Mouse (Mus musculus) limb, embryonic 10.5 days (tissue): ENCODE measurements around the gene Srek1. TPM values are rescaled to one million over a fixed set of nuclear protein-coding genes. Genes with fewer than 3 reads are reported as not detected.

Experiments used
- DNase-seq: peaks from one replicate; pipeline ENCODE4 v3.0.0-alpha.2; 2017; ENCODE audit warnings: low spot score
- H3K27ac ChIP-seq: fragments of 300-500 bp; sonication (generic); 2 replicates; pipeline ENCODE4 v1.5.1; 2016; ENCODE audit warnings: mild to moderate bottlenecking
- H3K27me3 ChIP-seq: fragments of 300-500 bp; sonication (generic); 2 replicates; pipeline ENCODE4 v1.6.1; 2016; ENCODE audit warnings: low read depth, mild to moderate bottlenecking; ENCODE audit not compliant: poor library complexity, severe bottlenecking
- H3K36me3 ChIP-seq: fragments of 300-500 bp; sonication (generic); 2 replicates; pipeline ENCODE4 v1.6.1; 2016; ENCODE audit warnings: mild to moderate bottlenecking, moderate library complexity
- H3K4me1 ChIP-seq: fragments of 300-500 bp; sonication (generic); 2 replicates; pipeline ENCODE4 v1.6.1; 2016
- H3K4me3 ChIP-seq: fragments of 300-500 bp; sonication (generic); 2 replicates; pipeline ENCODE4 v1.5.1; 2016; ENCODE audit warnings: mild to moderate bottlenecking, moderate library complexity
- H3K9me3 ChIP-seq: fragments of 300-500 bp; sonication (generic); replicated peaks from 2 replicates; pipeline ENCODE4 v1.6.1; 2016; ENCODE audit warnings: mild to moderate bottlenecking
- WGBS: fragments of 180-500 bp; shearing (Covaris S2); methylation state at CpG from one replicate; pipeline ENCODE4 v1.1.7; 2016; 5-methylcytosine and 5-hydroxymethylcytosine counted together
- polyA plus RNA-seq: library from polyadenylated mRNA; unstranded; fragments of >200 nt; fragmentation: Nextera tagmentation; extraction: Ambion mirVana; gene quantifications from 2 replicates; pipeline ENCODE4 v1.2.1, GENCODE M21; 2016

The Srek1 gene
- polyA plus RNA-seq, result 84.4 and 91.3 TPM in 2 replicates

DNA sequence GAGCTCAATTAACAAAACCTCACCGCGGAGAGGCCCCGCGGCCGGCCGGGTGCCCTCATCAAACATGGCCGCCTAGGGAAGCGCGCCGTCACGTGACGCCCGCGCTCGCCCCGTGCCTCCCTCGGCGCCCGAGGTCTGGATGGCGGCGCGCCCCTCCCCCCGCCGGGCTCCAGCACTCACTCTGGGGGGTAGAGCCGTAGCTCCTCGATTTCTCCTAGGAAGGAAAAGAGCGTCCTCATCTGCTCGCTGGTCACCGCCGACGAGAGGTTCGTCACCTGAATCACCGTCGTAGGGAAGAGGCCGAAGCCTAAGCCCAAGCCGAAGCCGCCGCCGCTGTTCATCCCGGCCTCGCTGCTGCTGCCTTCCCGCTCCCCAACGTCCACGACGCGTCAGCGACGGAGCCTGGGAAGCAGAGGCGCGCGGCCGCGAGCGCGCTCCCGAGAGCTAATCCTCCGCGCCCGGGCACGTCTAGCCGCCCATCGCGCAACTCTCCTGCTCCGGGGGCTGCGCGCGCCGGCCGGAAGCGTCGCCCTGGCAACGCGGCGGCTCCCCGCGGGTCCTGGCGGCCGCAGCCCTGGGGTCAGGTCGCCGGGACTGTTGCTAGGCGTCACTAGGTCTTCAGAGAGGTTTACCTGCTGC, at the start of gene Srek1:
Srek1 (minus strand) TSS at position 490 of the 639 bp plus-strand sequence.
- under 1% methylated on average over 81 of the region's 81 CpGs for WGBS
- DNase-seq, result peak; percentile 99

DNA sequence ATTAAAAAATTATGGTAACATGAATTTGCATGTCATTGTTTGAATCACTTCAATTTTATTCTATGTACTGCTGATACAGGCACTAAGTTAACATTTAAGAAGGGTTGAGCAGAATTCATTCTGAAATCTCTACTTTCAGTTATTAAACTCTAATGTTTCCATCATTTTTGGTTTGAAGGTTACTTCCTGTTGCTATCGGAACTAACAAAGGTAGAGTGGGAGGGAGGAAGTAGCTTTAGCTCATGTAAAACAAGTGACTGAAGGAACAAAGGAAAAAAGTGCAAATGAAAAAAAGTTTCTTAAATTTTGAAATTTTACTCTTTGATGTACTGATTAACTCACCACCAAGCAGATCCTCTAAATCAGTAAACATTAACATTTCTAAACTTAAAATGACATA, 47.9 kb upstream of the Srek1 start:
- no peaks in the 10 kb centered on the region for H3K27me3 ChIP-seq
- 94% methylated on average over 1 of the region's 1 CpGs for WGBS

More for the DNA sequence above, at the start of gene Srek1:
- Histone ChIP-seq H3K27me3 (no peaks in the 10 kb centered on the region), H3K4me3 (peak within 1 kb of the TSS; percentile 75), H3K36me3 (peaks cover 18% of the 10 kb centered on the region), H3K4me1 (peaks cover 27% of the 10 kb centered on the region), H3K9me3 (no peaks in the 10 kb centered on the region), H3K27ac (peak within 1 kb of the TSS; percentile 99)

DNA sequence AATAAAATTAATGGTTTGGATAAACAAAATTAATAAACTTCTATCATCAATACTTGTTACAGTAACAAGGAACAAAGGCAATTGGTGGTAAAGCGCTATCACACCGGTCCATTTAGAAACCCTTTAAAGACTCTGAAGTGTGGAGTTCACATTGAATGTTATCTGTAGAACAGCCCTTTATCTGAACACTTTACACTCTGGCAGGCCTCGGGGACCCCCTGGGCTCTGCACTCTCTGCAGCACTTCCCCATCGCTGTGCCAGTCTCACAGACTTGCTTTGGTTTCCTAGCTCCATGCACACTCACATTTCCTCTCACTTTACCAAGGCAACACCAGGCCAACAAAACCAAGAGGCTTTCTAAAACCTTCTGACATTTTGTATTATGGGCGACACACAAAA, 45.0 kb upstream of the Srek1 start:
- no peak for DNase-seq
- WGBS, result 89% methylated on average over 5 of the region's 5 CpGs
- H3K36me3 ChIP-seq, result peaks cover 73% of the 10 kb centered on the region

More for the DNA sequence above, 47.9 kb upstream of the Srek1 start:
- Histone ChIP-seq H3K4me1 (no peaks in the 10 kb centered on the region), H3K9me3 (no peaks in the 10 kb centered on the region), H3K27ac (no peak overlapping the region), H3K36me3 (peaks cover 77% of the 10 kb centered on the region), H3K4me3 (no peak overlapping the region)
- no peak for DNase-seq

DNA sequence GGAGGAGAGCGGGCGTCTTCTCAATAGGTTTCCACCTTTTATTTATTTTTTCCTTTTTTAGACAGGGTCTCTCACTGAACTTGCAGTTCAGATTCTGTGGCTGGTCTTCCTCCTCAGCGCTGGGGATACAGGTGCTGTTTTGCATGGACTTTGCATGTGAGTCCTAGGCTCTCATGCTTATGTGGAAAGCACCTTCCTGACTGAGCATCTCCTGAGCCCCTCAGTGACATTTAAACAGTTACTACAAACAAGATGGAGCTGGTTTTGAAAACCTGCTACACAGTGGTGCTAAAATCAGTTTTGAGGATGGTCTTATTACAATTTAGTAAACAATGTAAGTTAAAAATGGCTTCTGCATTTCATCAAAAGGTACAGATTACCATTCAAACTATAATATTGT, 43.5 kb upstream of the Srek1 start:
- DNase-seq, result no peak
- H3K4me1 ChIP-seq, result no peaks in the 10 kb centered on the region
- H3K4me3 ChIP-seq, result no peak overlapping the region
- peaks cover 60% of the 10 kb centered on the region for H3K36me3 ChIP-seq
- no peaks in the 10 kb centered on the region for H3K9me3 ChIP-seq
- no peaks in the 10 kb centered on the region for H3K27me3 ChIP-seq
- WGBS, result 96% methylated on average over 3 of the region's 3 CpGs
- no peak overlapping the region for H3K27ac ChIP-seq

More for the DNA sequence above, 45.0 kb upstream of the Srek1 start:
- Histone ChIP-seq H3K4me3 (no peak overlapping the region), H3K27me3 (no peaks in the 10 kb centered on the region), H3K27ac (no peak overlapping the region), H3K9me3 (no peaks in the 10 kb centered on the region), H3K4me1 (no peaks in the 10 kb centered on the region)

DNA sequence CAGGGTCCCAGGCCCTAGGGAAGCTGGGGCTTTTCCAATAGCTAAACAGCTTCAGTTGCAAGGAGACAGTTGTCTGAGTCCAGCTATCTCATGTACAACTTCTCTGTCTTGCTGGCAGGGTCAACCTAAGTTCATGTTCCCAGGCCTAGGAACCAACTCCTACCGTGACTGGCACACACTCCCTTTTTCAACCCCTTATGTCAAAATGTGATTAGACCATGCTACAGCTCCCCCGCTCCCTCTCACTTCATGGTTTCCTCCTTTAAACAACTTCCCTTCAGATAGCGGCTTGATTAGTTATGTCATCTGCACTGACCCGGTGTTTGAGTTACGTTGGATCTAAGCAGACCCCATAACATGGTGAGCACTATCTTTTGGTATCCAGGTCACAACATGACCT, 33.1 kb upstream of the Srek1 start:
- Histone ChIP-seq H3K27ac (no peak overlapping the region), H3K9me3 (no peaks in the 10 kb centered on the region), H3K4me1 (no peaks in the 10 kb centered on the region), H3K4me3 (no peak overlapping the region), H3K27me3 (no peaks in the 10 kb centered on the region), H3K36me3 (peaks cover under 1% of the 10 kb centered on the region; the same call in 1 of the 2 replicates)
- WGBS, result 82% methylated on average over 5 of the region's 5 CpGs
- no peak for DNase-seq

DNA sequence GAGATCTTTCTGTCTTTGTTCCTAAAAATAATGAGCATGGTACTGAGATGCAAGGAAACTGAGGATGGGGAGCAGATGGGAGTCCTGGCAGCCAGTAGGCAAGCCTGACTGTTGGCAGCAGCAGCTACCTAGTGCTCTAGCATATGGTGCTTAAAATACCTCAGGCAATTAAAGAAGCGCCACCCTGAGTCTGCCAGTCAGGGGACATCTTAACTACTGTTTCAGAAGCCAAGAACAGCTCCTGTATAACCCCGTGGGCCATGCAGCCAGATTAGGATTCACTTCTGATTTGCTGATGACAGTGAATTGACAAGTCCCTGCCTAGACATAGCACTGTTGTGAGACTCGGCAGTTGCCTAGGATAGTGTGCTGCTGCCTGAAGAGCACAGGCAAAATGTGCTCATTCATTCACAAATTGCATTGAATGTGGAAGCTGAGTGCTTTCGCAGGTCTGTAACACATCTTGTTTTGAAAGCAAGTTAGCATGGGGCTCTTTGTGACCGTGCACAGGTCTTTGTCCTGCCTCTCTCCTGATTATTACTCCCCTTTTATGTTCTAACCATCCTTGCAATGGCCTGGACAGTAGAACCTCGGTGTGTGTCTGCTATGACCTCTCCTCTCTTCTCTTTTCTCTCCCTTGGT, 31.9 kb upstream of the Srek1 start:
- Histone ChIP-seq H3K4me3 (no peak overlapping the region), H3K27ac (no peak overlapping the region), H3K9me3 (no peaks in the 10 kb centered on the region), H3K36me3 (no peaks in the 10 kb centered on the region), H3K27me3 (no peaks in the 10 kb centered on the region), H3K4me1 (no peaks in the 10 kb centered on the region)
- WGBS, result 54% methylated on average over 6 of the region's 6 CpGs
- no peak for DNase-seq

DNA sequence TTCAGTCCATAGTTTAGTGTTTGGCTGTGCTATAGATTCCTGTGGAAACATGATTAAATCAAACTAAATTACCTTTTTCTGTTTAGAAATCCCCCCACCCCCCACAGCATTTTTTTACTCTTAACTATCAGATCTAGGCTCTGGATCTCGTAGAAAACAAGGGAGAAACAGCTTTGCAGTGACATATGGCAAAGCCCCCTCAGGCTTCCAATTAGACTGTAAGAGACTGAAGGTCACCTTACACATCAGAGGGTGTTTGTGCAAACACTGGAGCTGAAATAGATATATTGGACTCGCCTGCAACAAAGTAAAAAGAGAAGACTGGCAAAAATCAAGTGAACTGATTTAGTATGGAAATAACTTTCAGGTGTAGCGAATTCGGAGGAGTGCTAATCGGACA, 29.3 kb upstream of the Srek1 start:
- Histone ChIP-seq H3K27me3 (no peaks in the 10 kb centered on the region), H3K4me3 (no peak overlapping the region), H3K4me1 (no peaks in the 10 kb centered on the region), H3K36me3 (no peaks in the 10 kb centered on the region), H3K27ac (no peak overlapping the region), H3K9me3 (no peaks in the 10 kb centered on the region)
- 72% methylated on average over 5 of the region's 5 CpGs for WGBS
- no peak for DNase-seq

DNA sequence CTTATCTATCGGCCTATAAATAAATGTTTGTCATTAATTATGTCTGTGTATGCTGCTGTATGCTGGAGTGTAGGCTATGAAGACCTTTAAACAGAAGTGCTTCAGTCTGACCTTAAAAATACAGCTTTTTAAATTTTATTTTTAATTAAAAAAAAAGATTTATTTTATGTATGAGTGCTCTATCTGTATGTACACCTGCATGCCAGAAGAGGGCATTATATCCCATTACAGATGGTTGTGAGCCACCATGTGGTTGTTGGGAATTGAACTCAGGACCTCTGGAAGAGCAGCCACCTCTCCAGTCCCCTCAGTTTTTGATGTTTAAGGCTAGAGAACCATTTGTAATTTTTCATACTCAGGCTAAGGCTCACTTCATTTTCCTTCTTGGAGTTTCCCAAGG, 26.6 kb upstream of the Srek1 start:
- Histone ChIP-seq H3K36me3 (no peaks in the 10 kb centered on the region), H3K4me3 (no peak overlapping the region), H3K27ac (no peak overlapping the region), H3K4me1 (no peaks in the 10 kb centered on the region), H3K9me3 (no peaks in the 10 kb centered on the region), H3K27me3 (no peaks in the 10 kb centered on the region)
- no peak for DNase-seq
- WGBS, result 98% methylated on average over 1 of the region's 1 CpGs

DNA sequence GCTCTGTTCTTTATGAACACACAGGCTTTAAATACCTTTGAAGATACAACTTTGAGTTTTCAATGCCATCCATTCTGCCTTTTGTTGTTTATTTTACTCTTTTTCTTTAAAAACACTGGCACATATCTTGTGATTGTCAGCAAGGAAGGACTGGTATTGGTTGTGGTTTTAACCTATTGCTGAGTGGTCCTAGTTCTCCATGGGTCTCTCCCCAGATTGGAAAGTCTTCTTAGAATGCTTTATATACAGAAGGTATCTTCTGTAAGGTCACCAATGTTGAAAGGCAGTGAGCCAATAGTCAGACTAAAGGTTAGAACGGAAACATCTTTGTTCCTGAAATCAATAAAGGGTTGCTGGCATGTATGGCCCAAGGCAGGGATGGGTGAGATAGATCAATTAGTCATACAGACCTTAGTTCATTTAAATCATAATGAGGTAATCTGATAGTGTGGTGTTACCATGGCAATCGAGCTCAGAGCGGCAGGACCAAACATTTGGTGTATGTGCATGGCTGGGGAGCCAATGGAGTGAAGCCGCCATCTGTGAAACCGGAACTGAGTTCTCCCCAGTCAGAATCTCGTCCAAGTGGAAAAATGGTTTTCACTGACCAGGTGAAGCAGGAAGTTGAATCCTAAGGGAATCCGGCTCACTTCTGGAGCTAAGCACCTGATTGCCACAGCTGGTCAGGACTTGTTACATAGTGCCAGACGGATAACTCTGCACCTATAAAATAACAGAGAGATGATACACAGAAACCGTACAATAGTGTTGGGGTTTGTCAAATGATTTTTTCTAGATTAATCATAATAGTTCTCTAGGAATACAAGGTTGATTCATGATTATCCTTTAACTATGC, 20.5 kb upstream of the Srek1 start:
- Histone ChIP-seq H3K4me3 (no peak overlapping the region), H3K27ac (no peak overlapping the region), H3K9me3 (no peaks in the 10 kb centered on the region), H3K4me1 (no peaks in the 10 kb centered on the region), H3K36me3 (no peaks in the 10 kb centered on the region), H3K27me3 (no peaks in the 10 kb centered on the region)
- no peak for DNase-seq
- 89% methylated on average over 9 of the region's 9 CpGs for WGBS

DNA sequence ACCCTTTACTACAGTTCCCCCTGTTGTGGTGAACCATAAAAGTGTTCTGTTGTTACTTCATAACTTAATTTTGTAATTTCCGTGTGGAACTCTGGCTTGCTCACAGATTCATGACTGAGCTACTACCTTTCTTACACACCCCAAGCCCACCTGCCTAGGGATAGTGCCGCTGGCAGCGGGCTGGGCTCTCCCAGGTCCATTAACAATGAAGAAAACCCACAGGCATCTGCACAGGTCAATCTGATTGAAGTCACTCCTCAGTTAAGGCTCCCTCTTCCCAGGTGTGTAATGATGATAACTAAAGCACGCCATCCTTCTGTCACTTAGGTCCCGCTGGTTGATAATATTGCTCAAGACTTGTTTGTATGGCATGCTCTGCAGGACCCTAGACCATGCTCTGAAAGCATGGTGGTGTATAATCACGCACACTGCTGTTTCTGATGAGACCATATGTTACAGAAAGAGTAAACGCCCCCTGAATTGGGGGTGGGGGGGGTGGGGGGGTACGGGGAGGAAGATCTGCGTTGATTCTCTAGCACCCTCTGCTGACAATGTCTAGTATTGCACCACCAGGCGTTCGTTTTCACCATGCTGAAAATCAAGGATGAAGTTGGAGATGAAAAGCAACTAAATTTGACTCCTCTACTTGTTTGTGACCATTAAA, 5.6 kb upstream of the Srek1 start:
- no peaks in the 10 kb centered on the region for H3K27me3 ChIP-seq
- H3K27ac ChIP-seq, result no peak overlapping the region
- peaks cover 2% of the 10 kb centered on the region for H3K4me1 ChIP-seq
- no peak overlapping the region for H3K4me3 ChIP-seq
- no peaks in the 10 kb centered on the region for H3K36me3 ChIP-seq
- DNase-seq, result peak; percentile 50
- no peaks in the 10 kb centered on the region for H3K9me3 ChIP-seq
- 36% methylated on average over 11 of the region's 11 CpGs for WGBS

DNA sequence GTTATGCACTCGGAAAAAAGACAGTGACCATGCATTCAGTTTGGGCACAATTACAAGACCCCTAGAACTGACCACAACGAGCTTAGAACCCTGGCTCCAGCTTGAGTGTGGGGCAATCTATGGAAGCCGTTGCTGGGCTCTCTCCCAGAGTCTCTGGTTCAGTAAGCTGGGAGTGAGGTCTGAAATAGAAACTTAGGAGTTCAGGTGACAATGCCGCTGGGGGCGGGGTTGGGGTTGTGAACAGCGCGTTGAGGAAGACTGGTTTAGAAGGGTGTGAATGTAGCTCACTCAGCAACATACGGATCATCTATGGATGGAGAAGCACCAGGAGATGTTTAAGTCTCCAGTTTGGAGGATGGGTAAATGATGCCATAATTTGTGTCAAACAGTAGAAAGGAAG, 2.7 kb upstream of the Srek1 start:
- 75% methylated on average over 8 of the region's 8 CpGs for WGBS
- Histone ChIP-seq H3K4me1 (peaks cover 19% of the 10 kb centered on the region), H3K9me3 (no peaks in the 10 kb centered on the region), H3K36me3 (no peaks in the 10 kb centered on the region), H3K27ac (no peak overlapping the region), H3K4me3 (no peak overlapping the region), H3K27me3 (no peaks in the 10 kb centered on the region)
- DNase-seq, result no peak

DNA sequence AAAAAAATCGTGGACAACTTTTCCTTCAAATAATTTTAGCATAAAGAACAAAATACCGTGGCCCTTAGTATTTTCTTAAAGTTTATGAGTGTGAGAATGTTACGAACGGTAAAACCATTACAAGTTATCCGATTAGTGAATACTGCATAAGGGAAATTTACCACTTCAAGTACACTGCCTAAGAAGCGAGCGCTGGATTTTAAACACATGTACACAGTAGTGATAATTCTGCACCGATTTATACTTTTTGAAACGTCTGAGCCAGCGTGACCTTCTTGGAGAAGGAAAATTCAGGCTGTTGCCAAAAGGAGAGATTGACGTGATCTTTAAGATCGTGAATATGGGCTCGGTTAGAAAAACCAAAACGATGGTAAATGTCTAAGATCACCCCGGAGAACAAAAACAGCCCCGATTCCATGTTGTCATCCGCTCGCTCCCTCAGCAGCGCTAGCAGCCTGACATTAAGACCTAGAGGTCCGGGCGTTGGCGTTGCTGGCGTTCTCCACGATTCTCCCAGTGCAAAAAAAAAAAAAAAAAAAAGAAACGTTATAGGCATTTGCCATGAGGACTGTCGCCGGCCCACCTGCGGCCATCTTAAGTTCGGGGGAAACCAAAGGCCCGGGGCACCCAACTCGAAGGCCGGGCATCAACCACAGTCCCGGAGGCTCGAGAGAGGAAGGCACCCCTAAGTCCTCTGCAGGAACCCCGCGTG, 845 bp downstream of the Srek1 start:
- Histone ChIP-seq H3K27ac (peak overlapping the region; percentile 99), H3K27me3 (no peaks in the 10 kb centered on the region), H3K36me3 (peaks cover 25% of the 10 kb centered on the region), H3K9me3 (no peaks in the 10 kb centered on the region), H3K4me3 (peak overlapping the region; percentile 75), H3K4me1 (peaks cover 27% of the 10 kb centered on the region)
- no peak for DNase-seq
- 2% methylated on average over 36 of the region's 36 CpGs for WGBS
